Mouse (Mus musculus) hindbrain, embryonic 16.5 days (tissue): ENCODE measurements at regions not wholly inside any gene's neighbourhood (a gene's known extent, or its start where the extent isn't known, plus 50 kb on each side); places are given as distances from the start of the nearest gene placed in this dataset.
A peak's percentile ranks its signal among the peaks of the same experiment; 100 is the strongest.

ENCODE experiments used
- ATAC-seq: fragments of 200-750 bp; cut with Nextera tagmentation; 2 replicates; pipeline ENCODE4 v1.8.0; 2017; ENCODE audit warnings: moderate TSS enrichment, moderate library complexity
- H3K27ac ChIP-seq: fragments of 300-500 bp; sonication (generic); 2 replicates; pipeline ENCODE4 v1.5.1; 2014; ENCODE audit warnings: low read depth, mild to moderate bottlenecking, control low read depth, low read length, moderate library complexity
- H3K27me3 ChIP-seq: fragments of 300-500 bp; sonication (generic); replicated peaks from 2 replicates; pipeline ENCODE4 v1.6.1; 2014; ENCODE audit warnings: low read length; ENCODE audit not compliant: control insufficient read depth, insufficient read depth
- H3K36me3 ChIP-seq: fragments of 300-500 bp; sonication (generic); 2 replicates; pipeline ENCODE4 v1.6.1; 2014; ENCODE audit warnings: mild to moderate bottlenecking, low read length, moderate library complexity, mixed read lengths; ENCODE audit not compliant: control insufficient read depth, insufficient read depth
- H3K4me1 ChIP-seq: fragments of 300-500 bp; sonication (generic); 2 replicates; pipeline ENCODE4 v1.6.1; 2014; ENCODE audit warnings: low read depth, low read length; ENCODE audit not compliant: control insufficient read depth, insufficient read depth
- H3K4me2 ChIP-seq: fragments of 300-500 bp; sonication (generic); 2 replicates; pipeline ENCODE4 v1.6.1; 2014; ENCODE audit warnings: mild to moderate bottlenecking, low read length, control low read depth, moderate library complexity
- H3K4me3 ChIP-seq: fragments of 300-500 bp; sonication (generic); 2 replicates; pipeline ENCODE4 v1.5.1; 2014; ENCODE audit warnings: mild to moderate bottlenecking, low read length, control low read depth, moderate library complexity
- H3K9ac ChIP-seq: fragments of 300-500 bp; sonication (generic); 2 replicates; pipeline ENCODE4 v1.6.1; 2014; ENCODE audit warnings: low read depth, mild to moderate bottlenecking, control low read depth, low read length, moderate library complexity
- H3K9me3 ChIP-seq: fragments of 300-500 bp; sonication (generic); 2 replicates; pipeline ENCODE4 v1.6.1; 2014; ENCODE audit warnings: mild to moderate bottlenecking, low read length, moderate library complexity; ENCODE audit not compliant: control insufficient read depth
- WGBS: fragments of 180-500 bp; shearing (Covaris S2); extraction: QIAGEN DNeasy Blood & Tissue Kit; methylation state at CpG from one replicate; pipeline ENCODE4 v1.1.7; 2014; 5-methylcytosine and 5-hydroxymethylcytosine counted together

DNA sequence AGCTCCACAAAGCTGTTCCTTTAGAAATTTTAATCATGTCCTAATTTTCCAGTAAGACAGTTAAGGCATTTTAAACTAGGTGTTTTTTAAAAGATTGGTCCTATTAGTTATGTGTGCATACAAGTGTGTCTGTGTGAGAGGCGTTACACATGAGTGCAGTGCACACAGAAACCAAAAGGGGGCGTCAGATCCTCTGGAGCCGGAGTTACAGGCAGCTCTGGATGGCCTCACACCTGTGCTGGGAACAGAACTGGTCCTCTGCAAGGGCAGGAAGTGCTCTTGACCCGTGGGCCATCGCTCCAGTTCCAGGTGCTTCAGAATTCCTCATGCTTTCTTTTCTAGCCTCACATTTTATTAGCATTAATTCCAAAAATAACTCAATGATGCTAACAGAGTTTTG is 122.3 kb downstream of the Kctd15 start:
- Histone ChIP-seq H3K4me2 (no peak overlapping the region), H3K9ac (no peak overlapping the region), H3K27ac (no peak overlapping the region), H3K4me1 (no peaks in the 10 kb centered on the region), H3K27me3 (no peaks in the 10 kb centered on the region), H3K4me3 (no peak overlapping the region), H3K36me3 (no peaks in the 10 kb centered on the region), H3K9me3 (no peaks in the 10 kb centered on the region)
- no peak for ATAC-seq
- WGBS: 78% methylated on average over 5 of the region's 5 CpGs

- H3K27me3 ChIP-seq: no peaks in the 10 kb centered on the region
- H3K36me3 ChIP-seq: no peaks in the 10 kb centered on the region
- no peak overlapping the region for H3K27ac ChIP-seq
- no peak for ATAC-seq
- H3K4me1 ChIP-seq: no peaks in the 10 kb centered on the region
- WGBS: 87% methylated on average over 3 of the region's 3 CpGs
- H3K9ac ChIP-seq: no peak overlapping the region
- H3K9me3 ChIP-seq: no peaks in the 10 kb centered on the region
- H3K4me2 ChIP-seq: no peak overlapping the region
- H3K4me3 ChIP-seq: no peak overlapping the region
Observed at GRCm38 (mm10) chr7:34531639-34532038, 124.9 kb downstream of the Kctd15 start.

DNA sequence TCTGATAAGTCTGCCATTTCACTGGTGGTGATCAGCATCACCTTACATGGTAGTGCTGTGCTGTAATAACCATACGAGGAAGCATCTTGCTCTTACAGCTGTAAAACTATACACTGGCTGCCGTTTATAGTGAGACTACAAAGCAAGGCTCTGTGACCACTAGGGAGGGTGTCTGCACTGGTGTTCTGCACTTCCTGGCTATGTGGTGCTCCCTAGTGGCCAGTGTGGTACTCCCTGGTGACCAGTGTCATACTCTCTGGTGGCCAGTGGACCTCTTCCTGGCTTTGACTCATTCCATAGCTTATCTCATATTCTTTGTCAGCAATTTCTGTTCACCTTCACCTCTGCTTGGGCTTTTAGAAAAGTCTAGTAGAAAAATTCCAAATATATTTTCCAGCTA is 114.7 kb upstream of the Lsm14a start:
- H3K9ac ChIP-seq: no peak overlapping the region
- H3K4me3 ChIP-seq: no peak overlapping the region
- H3K36me3 ChIP-seq: no peaks in the 10 kb centered on the region
- H3K4me1 ChIP-seq: no peaks in the 10 kb centered on the region
- H3K9me3 ChIP-seq: no peaks in the 10 kb centered on the region
- H3K27me3 ChIP-seq: no peaks in the 10 kb centered on the region
- H3K27ac ChIP-seq: no peak overlapping the region
- no peak overlapping the region for H3K4me2 ChIP-seq
- no peak for ATAC-seq
- WGBS: 75% methylated on average over 2 of the region's 2 CpGs

DNA sequence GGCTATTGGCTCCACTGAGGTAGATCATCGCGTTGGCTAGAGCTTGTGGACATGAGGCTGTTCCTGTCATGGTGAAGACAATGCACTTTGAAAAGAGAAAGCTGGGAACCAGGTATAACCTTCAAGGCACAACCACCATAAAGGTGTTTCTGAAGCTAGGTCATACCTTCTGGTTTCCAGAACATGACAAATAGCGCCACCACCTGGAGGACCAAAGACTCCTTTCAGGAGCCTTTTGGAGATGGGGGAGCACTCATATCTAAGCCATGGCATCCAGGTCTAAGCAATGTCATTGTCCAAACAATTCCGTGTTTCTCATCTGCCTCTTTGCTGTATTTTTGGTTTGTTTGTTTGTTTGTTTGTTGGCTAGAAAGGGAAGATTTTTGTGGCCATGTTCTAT is 113.7 kb upstream of the Lsm14a start:
- Histone ChIP-seq H3K27ac (no peak overlapping the region), H3K9me3 (no peaks in the 10 kb centered on the region), H3K9ac (no peak overlapping the region), H3K4me2 (no peak overlapping the region), H3K36me3 (no peaks in the 10 kb centered on the region), H3K27me3 (no peaks in the 10 kb centered on the region), H3K4me1 (no peaks in the 10 kb centered on the region), H3K4me3 (no peak overlapping the region)
- no peak for ATAC-seq
- WGBS: 72% methylated on average over 4 of the region's 4 CpGs

DNA sequence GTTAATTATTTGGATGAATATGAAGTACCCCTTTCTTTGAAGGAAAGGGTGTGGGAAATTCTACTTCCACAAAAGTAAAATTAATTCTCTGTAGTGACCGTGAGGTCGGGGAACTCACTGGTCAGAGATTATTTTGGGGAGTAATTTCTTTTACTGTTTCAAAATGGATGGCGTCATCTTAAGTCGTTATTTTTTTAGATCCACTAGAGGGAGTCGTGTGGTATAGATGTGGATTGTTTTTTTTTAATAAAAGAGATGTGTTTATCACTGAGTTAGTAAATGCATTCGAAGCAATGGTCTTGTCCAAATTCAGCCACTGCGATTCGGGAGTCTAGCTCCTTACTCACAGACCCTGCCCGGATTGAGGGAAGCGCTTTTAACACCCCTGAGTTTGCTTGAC is 100.8 kb upstream of the Lsm14a start:
- Histone ChIP-seq H3K4me2 (no peak overlapping the region), H3K4me3 (no peak overlapping the region), H3K9ac (no peak overlapping the region), H3K27ac (no peak overlapping the region), H3K9me3 (no peaks in the 10 kb centered on the region), H3K27me3 (no peaks in the 10 kb centered on the region), H3K36me3 (no peaks in the 10 kb centered on the region), H3K4me1 (no peaks in the 10 kb centered on the region)
- WGBS: 73% methylated on average over 10 of the region's 10 CpGs
- ATAC-seq: no peak

DNA sequence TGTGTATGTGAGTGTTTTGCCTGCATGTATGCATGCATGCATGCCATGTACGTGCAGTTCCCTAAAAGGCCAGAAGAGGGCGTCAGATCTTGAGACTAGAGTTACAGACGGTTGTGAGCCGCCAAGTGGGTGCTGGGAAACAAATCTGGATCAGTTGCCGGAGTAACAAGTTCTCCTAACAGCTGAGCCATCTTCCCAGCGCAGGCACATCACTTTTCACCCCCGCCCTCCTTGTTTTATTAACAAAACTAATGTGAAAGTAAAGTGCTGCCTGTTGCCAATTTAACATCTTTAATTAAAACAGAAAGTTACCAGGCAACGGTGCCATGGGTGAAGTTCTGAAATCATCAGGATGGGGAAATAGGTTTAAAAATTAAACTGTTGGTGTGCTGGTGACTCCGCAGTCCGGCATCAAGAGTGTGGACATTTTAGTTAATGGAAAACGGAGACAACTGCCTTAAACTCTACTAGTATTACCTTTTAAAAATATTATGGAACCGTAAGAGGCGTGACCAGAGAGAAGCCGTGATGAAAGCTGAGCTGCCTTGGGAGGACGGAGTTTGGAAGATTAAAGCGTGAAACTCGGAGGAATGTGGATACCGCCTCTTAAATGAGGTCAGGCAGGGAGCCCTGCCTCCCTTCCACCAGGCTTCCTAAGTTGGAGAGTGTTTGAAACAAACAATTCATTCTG is 91.9 kb upstream of the Lsm14a start:
- H3K4me1 ChIP-seq: no peaks in the 10 kb centered on the region
- no peak for ATAC-seq
- no peak overlapping the region for H3K4me3 ChIP-seq
- H3K27ac ChIP-seq: no peak overlapping the region
- H3K4me2 ChIP-seq: no peak overlapping the region
- no peaks in the 10 kb centered on the region for H3K9me3 ChIP-seq
- H3K27me3 ChIP-seq: no peaks in the 10 kb centered on the region
- no peak overlapping the region for H3K9ac ChIP-seq
- H3K36me3 ChIP-seq: no peaks in the 10 kb centered on the region
- 84% methylated on average over 18 of the region's 18 CpGs for WGBS

DNA sequence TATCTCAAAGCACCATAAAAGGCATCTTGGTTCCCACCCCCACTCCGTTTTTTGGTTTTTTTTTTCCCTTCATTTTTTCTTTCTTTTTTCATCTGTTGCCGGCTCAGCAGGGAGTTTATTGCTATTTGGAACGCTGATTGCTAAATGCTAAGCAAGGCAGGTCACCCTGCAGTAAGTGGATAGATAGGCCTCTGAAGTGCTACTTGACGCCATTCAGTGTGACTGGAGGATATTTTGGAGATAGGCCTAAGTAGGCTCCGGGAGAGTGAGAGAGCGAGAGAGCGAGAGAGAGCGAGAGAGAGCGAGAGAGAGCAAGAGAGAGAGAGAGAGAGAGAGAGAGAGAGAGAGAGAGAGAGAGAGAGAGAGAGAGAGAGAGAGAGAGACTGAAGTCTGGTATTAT is 90.3 kb upstream of the Lsm14a start:
- 77% methylated on average over 9 of the region's 9 CpGs for WGBS
- Histone ChIP-seq H3K4me2 (no peak overlapping the region), H3K36me3 (no peaks in the 10 kb centered on the region), H3K27me3 (no peaks in the 10 kb centered on the region), H3K4me1 (no peaks in the 10 kb centered on the region), H3K27ac (no peak overlapping the region), H3K9me3 (no peaks in the 10 kb centered on the region), H3K9ac (no peak overlapping the region), H3K4me3 (no peak overlapping the region)
- ATAC-seq: no peak

DNA sequence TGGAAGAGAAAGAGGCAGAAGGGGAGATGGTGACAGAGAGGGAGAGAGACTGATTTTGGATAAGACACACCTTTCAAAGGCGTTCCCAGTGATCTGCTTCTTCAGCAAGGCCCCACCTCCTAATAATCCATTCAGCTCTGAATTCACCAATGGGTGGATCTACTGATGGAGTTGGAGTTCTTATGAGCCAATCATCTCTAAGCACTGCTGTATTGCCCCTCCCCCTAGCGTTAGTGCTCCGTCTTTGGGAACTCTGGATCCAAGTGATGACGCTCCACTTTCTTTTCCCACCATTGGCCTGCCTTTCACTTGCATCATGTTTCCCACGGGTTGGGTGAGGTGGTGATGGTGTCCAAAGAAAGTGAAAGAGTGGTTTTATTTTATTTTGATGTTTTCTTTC is 87.7 kb upstream of the Lsm14a start:
- Histone ChIP-seq H3K27ac (no peak overlapping the region), H3K4me1 (no peaks in the 10 kb centered on the region), H3K36me3 (no peaks in the 10 kb centered on the region), H3K27me3 (no peaks in the 10 kb centered on the region), H3K9me3 (no peaks in the 10 kb centered on the region), H3K9ac (no peak overlapping the region), H3K4me2 (no peak overlapping the region), H3K4me3 (no peak overlapping the region)
- 76% methylated on average over 5 of the region's 5 CpGs for WGBS
- ATAC-seq: no peak

DNA sequence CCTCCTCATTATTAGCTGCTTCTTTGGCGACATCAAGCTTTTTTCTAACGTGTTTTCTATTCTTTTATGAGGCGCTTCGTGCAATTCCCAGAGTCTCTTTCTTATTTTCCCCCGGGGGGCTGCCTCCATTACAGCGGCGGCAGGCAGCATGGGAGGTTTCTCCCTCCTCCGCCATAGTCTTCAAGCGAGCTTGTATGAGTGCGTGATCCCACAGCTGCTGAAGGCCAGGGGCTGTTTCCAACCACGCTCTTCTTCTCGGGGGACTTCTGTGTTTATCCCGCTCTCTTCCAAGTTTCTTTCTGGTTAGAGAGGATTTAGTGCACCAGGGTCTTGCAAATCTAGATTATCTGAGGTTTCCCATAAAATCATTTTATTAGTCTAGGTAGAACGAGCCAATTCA is 77.9 kb upstream of the Lsm14a start:
- no peak overlapping the region for H3K9ac ChIP-seq
- no peaks in the 10 kb centered on the region for H3K36me3 ChIP-seq
- H3K9me3 ChIP-seq: no peaks in the 10 kb centered on the region
- no peak overlapping the region for H3K4me3 ChIP-seq
- peak overlapping the region; percentile 11 for H3K4me2 ChIP-seq
- H3K4me1 ChIP-seq: no peaks in the 10 kb centered on the region
- no peak overlapping the region for H3K27ac ChIP-seq
- no peaks in the 10 kb centered on the region for H3K27me3 ChIP-seq
- ATAC-seq: no peak
- 37% methylated on average over 14 of the region's 14 CpGs for WGBS

GRCm38 (mm10) chr7:34462069-34462468 is 69.0 kb upstream of the Lsm14a start:
- 58% methylated on average over 9 of the region's 9 CpGs for WGBS
- no peaks in the 10 kb centered on the region for H3K27me3 ChIP-seq
- H3K4me3 ChIP-seq: no peak overlapping the region
- H3K9ac ChIP-seq: no peak overlapping the region
- H3K4me2 ChIP-seq: no peak overlapping the region
- H3K4me1 ChIP-seq: no peaks in the 10 kb centered on the region
- H3K36me3 ChIP-seq: no peaks in the 10 kb centered on the region
- no peaks in the 10 kb centered on the region for H3K9me3 ChIP-seq
- ATAC-seq: no peak
- H3K27ac ChIP-seq: no peak overlapping the region
